Mouse (Mus musculus) forebrain, embryonic 15.5 days (tissue): Measurements from ENCODE around the gene Sp9. TPM values are rescaled to one million over a fixed set of nuclear protein-coding genes. Genes with fewer than 3 reads are reported as not detected.

Experiments used
- ATAC-seq: fragments of 200-750 bp; cut with Nextera tagmentation; replicated peaks from 2 replicates; pipeline ENCODE4 v1.8.0; 2017; ENCODE audit warnings: mild to moderate bottlenecking, moderate TSS enrichment, moderate library complexity
- H3K27ac ChIP-seq: fragments of 300-500 bp; sonication (generic); replicated peaks from 2 replicates; pipeline ENCODE4 v1.5.1; 2015; ENCODE audit warnings: mild to moderate bottlenecking, inconsistent platforms
- H3K27me3 ChIP-seq: fragments of 300-500 bp; sonication (generic); 2 replicates; pipeline ENCODE4 v1.6.1; 2015; ENCODE audit warnings: inconsistent platforms
- H3K36me3 ChIP-seq: fragments of 300-500 bp; sonication (generic); 2 replicates; pipeline ENCODE4 v1.6.1; 2015; ENCODE audit warnings: mild to moderate bottlenecking, inconsistent platforms
- H3K4me1 ChIP-seq: fragments of 300-500 bp; sonication (generic); 2 replicates; pipeline ENCODE4 v1.6.1; 2015; ENCODE audit warnings: inconsistent platforms
- H3K4me2 ChIP-seq: fragments of 300-500 bp; sonication (generic); replicated peaks from 2 replicates; pipeline ENCODE4 v1.6.1; 2015; ENCODE audit warnings: mild to moderate bottlenecking, inconsistent platforms
- H3K4me3 ChIP-seq: fragments of 300-500 bp; sonication (generic); 2 replicates; pipeline ENCODE4 v1.5.1; 2015; ENCODE audit warnings: mild to moderate bottlenecking, inconsistent platforms
- H3K9ac ChIP-seq: fragments of 300-500 bp; sonication (generic); replicated peaks from 2 replicates; pipeline ENCODE4 v1.6.1; 2015; ENCODE audit warnings: mild to moderate bottlenecking, inconsistent platforms
- H3K9me3 ChIP-seq: fragments of 300-500 bp; sonication (generic); 2 replicates; pipeline ENCODE4 v1.6.1; 2016; ENCODE audit warnings: inconsistent platforms
- WGBS: fragments of 180-500 bp; shearing (Covaris S2); methylation state at CpG from one replicate; pipeline ENCODE4 v1.1.7; 2015; ENCODE audit warnings: mixed read lengths; 5-methylcytosine and 5-hydroxymethylcytosine counted together
- polyA plus RNA-seq: library from polyadenylated mRNA; unstranded; fragments of >200 nt; fragmentation: Nextera tagmentation; extraction: Ambion mirVana; gene quantifications from 2 replicates; pipeline ENCODE4 v1.2.1, GENCODE M21; 2015

Sp9 gene
- polyA plus RNA-seq, 1 experiment from 2014 or later: 13.5 TPM

DNA sequence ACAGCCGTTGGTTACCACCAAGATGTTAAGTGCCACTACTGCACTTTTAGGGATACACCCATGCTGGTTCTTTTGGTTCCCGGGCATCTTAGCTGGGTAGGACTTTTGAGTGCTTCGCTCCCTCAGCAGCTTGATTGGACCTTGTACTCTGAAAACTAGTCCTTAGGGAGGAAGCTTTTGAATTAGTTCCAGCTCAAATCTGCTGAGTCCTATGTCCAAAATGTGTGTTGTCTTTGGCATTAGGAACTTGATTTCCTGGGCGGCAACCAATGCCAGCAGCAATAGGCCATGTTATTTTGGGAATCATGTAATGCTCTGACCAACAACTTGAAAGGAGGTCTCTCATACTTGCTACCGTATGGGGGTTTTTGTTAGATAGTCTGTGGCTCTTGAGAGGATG, 54.1 kb downstream of the Sp9 start:
- H3K4me1 ChIP-seq: no peaks in the 10 kb centered on the region
- no peaks in the 10 kb centered on the region for H3K9me3 ChIP-seq
- H3K4me3 ChIP-seq: no peak overlapping the region
- H3K27ac ChIP-seq: no peak overlapping the region
- no peak for ATAC-seq
- H3K4me2 ChIP-seq: no peak overlapping the region
- WGBS: 92% methylated on average over 5 of the region's 5 CpGs
- no peaks in the 10 kb centered on the region for H3K36me3 ChIP-seq
- H3K27me3 ChIP-seq: no peaks in the 10 kb centered on the region
- no peak overlapping the region for H3K9ac ChIP-seq

Other genes starting within 250 kb of the Sp9 start
- gene Ola1, start 53.0 kb upstream of the Sp9 start, polyA plus RNA-seq: 97.2 and 99.5 TPM in 2 replicates
- gene Scrn3, start 40.7 kb downstream of the Sp9 start, polyA plus RNA-seq: 8.5 and 9.3 TPM in 2 replicates
- 28.5 and 30.5 TPM in 2 replicates for gene Cir1, start 40.8 kb downstream of the Sp9 start, polyA plus RNA-seq
- gene Gpr155, start 114.6 kb downstream of the Sp9 start, polyA plus RNA-seq: 10.9 and 11.2 TPM in 2 replicates